Mouse (Mus musculus) ovary, postnatal 10 days (tissue): ENCODE measurements around the gene Dusp28.
A peak's percentile ranks its signal among the peaks of the same experiment; 100 is the strongest.

ENCODE experiments used
- DNase-seq: peaks from one replicate; pipeline ENCODE4 v3.0.0; 2022; ENCODE audit warnings: low spot score

Gene Dusp28

DNA sequence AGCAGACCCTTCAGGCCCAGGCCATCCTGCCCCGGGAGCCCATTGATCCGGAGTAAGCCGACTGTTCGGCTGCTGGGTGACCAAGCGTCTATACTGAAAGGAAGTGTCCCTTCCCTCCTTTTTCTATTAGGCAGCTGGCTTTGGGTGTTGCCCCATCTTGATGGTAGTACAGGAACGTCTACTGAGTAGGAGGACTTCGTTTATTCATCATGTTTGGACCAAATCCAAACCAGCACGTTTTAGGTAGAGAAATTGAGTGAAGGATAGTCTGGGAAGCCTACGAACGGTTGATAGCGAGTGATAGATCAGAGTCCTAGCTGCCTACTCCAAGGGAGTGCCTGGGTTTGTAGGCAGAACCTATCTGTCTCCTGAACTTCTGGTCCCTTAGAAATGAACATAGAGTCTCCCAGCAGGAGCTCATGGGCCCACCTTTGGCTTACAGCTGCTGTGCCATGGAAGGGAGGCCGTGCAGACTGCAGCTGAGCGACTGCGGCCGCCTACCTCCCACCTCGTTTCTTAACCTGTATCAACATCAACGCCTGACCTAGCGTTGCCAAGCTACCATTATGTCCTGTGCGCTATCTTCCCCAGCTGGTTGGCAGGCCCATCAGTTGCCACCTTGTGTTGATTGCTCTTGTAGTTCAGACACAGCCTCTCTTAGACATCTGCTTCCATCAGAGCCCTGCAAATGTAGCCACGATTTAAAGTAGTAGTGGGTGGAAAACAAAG lies 1.0 kb downstream of the Dusp28 start:
- DNase-seq = no peak

DNA sequence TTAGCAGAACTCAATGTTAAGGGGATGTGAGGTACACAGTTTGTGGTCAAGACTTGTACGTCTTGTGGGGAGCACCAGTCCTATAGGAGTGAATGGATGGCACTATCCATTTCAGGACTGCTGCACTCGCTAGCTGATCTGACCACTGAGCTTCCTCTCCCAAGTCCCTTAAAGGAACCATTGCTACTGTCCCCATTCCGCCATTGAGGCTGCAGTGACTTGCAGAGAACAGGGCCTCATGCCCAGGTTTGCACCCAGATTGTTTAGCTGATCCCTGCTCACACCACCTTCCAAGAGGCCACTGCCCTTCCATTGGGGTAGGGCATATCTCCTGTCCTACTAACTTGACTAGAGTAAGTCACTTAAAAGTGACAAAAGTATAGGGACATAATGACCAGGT lies 1.9 kb downstream of the Dusp28 start:
- DNase-seq = no peak

DNA sequence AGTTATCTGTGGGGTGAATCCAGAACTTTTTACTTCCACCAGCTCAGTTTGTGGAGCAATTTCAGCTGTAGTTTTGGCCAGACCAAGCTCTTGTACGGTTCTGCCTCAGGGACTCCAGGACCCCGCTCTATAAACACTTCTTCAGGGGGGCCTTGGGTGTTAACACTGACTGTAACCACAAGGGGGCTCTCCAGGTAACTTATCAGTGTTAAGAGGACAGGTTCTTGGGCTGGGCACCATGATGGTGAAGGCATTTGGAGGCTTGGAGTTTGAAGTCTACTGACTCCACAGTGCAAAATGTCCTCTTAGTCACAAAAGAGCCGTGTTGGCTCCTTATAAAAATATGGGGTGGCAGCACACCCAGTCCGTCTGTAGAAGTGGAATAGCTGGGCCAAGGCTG lies 2.3 kb downstream of the Dusp28 start:
- DNase-seq = no peak

DNA sequence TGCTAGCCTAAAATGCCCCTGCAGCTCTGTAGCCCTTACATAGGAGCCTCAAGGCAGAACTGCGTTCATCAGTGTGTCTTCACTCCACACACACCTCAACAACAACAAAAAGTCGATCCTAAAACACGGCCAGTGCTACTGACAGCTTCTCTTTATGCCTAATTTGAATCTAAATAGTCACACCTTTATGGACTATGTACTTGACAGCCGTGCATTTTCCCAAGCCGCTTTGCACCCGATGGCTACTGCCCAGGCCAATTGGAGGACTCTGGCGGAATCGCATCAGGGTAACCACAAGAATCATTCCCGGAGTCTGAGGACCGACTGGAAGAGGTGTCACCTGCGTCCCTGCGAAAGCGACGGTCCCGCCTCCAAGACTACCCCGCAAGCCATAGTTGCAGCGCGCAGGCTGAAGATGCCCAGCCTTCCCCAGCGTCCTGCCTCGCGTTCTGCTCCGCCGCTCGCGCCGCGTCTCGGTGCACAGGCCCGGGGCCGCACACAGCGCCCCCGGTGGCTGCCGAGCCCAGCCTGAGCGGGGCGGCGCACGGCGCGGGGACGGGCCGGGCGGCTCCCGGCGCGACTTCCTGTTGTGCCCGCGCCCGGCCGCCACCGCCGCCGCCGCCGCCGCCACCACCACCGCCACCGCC lies 3.6 kb downstream of the Dusp28 start, which contains the start of gene Rnpepl1:
TSS of gene Rnpepl1 (plus strand) at position 545 of the 647 bp plus-strand sequence.
- DNase-seq = peak; percentile 39

DNA sequence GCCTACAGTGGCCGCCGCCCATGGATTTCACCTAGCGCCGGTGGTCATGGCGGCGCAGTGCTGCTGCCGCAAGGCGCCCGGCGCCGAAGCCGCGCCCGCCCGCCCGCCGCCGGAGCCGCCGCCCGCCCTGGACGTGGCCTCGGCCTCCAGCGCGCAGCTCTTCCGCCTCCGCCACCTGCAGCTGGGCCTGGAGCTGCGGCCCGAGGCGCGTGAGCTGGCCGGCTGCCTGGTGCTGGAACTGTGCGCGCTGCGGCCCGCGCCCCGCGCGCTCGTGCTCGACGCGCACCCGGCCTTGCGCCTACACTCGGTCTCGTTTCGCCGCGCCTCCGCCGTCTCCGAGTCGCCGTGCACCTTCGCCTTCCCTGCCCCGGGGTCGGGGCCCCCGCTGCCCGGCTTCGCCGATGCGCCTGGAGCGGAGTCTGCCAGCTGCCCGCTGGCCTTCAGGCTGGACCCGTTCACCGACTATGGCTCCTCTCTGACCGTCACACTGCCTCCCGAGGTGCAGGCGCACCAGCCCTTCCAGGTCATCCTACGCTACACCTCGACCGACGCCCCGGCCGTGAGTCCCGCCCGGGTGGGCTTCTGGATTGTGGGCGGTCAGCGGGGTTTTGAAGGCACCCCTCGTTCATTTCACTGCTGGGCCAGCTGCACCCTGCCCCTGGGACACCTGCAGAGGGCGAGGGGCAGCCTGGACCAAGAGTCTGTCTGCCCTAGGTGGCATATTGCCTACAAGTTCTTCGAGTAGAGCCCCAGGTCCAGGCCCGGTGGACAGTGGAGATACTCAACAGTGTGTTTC lies 4.3 kb downstream of the Dusp28 start:
- DNase-seq = peak; percentile 41

GRCm38 (mm10) chr1:92911721-92912138 lies 4.9 kb downstream of the Dusp28 start:
- DNase-seq = no peak

DNA sequence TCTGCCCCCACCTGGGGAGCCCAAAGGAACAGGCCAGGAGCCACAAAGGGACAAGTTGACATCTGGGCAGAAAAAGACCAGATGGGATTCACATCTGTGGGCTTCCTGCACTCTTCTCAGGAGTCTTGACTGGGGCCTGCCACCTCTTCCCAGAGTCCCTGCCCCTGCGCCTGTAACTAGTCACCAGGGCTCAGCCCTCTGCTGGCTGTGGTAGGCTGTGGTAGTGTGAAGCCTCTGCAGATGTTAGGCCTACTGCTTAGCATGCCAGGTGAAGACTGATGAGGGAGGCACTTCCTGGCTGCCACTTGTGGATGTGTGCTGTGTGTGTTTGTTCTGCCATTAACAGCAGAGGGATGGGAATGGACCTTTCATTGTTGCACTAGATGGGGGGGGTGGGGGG lies 5.5 kb downstream of the Dusp28 start:
- DNase-seq = no peak

DNA sequence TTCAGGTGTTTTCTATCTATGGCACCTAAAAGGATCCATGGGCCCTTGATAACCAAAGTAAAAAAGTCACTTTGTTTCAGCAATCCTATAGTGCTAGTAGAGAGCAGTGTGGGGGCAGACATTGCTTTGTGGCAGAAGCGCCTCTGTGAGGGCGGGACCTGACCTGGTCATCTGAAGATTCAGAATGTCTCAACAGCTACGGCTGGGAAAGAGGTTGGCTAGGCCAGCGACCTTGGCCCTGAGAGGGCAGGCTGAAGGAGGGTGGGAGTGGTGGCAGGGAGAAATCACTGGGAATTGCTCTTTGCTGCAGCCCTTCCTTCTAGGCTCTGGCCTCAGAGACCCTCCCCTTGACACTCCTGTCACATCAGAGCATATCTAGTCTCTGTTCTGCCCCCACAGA lies 7.5 kb downstream of the Dusp28 start:
- no peak for DNase-seq

- no peak for DNase-seq
Measured at GRCm38 (mm10) chr1:92914993-92915392, 8.2 kb downstream of the Dusp28 start.

GRCm38 (mm10) chr1:92916725-92917124 lies 9.9 kb downstream of the Dusp28 start:
- no peak for DNase-seq

DNA sequence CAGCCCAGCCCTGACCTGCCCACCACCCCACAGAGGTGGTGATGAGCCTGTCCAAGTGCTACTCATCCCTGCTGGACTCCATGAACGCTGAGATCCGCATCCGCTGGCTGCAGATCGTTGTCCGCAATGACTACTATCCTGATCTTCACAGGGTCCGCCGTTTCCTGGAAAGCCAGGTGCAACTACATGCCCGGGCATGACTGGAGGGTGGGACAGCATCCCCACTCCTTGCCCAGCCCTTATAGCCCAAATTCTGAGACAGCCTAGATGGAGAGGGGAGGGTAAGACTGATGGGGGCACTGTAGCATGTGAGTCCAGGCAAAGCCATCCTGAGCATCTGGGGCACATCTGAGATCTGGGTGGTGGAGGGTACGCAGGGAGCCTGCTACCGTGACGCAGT lies 12.4 kb downstream of the Dusp28 start:
- no peak for DNase-seq

DNA sequence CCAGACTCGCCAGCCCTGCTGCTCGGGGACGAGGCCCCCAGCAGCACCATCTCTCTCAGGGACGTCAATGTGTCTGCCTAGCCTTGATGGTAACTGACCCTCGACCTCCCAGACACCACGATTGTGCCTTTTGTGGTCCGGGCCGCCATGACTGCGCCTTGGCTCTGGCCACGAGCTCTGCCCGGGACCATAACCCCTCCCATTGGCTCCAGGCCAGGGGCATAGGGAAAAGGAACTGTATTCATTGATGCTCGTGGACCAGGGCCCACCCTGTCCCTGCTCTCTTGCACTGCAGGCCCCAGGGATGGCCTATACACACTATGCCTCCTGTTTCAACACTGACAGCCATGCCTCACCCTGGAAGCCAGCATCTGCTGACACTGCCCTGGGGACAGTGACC lies 13.0 kb downstream of the Dusp28 start:
- no peak for DNase-seq

DNA sequence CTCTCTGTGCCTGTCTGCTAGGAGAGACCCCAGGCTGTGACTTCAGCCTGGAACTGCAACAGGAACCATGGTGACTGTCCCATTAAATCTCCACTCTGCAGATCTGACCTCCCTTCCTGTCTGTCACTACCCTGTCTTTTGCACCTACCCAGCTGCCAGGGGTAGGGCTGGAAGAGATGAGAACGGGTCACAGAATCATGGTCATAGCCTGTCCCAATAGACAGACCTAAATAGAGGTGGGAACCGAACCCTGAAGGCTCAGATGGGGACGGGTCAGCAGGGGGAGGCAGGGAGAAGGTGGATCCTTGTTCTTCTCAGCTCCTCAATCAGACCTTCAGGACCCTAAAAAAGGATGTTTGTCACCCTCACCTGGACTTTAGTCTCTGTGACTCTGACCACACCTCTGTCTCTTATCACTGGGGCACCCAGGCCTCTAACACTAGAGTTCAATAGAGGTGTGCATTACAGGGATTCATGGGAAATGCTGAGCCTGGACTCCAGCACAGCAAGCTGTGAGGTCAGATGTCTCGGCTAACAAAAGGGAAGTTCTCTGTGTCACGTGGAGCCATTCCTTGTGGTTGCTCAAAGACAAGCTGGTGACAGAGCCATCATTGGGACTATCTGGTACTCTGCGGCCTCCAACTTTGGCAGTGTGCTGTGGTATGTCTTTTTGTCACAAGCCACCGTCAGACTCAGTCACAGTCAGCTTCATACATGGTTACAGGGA lies 13.9 kb downstream of the Dusp28 start:
- no peak for DNase-seq

DNA sequence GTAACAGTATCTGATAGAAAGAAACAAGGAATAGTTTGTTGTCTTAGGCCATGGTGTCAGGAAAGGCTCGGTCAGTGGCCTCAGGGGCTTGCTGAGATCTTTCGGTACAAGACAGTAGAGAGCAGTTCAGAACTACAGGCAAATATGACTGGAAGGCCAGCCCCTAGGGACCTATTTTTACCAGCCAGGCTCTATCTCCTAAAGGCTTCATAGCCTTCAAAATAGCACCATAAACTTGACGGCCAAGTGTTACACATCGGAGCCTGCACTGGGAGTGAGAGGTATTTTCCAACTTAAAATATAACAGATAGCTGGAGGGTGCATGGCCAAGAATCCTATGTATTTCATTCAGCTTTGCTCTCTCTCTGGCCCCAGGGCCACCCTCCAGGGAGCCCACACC lies 14.7 kb downstream of the Dusp28 start:
- no peak for DNase-seq

- no peak for DNase-seq
Measured at GRCm38 (mm10) chr1:92930171-92930706, 23.5 kb downstream of the Dusp28 start.

GRCm38 (mm10) chr1:92933611-92934010 lies 26.8 kb downstream of the Dusp28 start:
- DNase-seq = no peak

DNA sequence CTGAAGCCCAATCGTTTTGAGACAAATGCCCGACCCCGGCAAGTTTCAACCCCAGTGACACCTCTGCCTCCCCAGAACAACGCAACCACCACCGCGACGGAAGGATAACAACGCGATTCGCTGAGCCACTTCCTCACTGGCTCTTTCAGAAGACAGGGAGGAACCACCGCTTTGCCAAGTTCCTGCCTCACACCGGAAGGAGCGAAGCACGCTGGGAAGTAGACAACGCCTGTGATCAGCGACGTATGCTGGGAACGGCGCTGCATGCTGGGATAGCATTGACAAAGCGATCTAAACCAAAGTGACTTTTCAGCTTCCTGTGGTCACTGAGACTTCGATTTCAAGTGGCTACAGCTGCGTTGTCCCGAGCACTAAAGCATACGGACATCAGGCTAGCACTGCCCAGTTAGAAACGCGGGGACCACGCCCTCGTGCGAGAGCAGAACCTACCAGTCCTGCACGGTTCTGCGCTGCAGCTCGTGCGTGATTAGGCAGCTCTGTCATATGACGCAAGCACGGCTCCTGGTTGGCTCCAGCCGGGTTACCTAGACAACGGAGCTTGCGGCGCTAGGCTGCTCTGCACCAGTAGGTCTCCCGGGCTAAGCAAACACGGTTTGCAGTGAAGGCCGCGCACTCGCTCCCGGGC lies 27.5 kb downstream of the Dusp28 start, which contains the start of gene Capn10:
TSS of gene Capn10 (plus strand) at position 195 of the 646 bp plus-strand sequence.
- peak; percentile 85 for DNase-seq

GRCm38 (mm10) chr1:92935054-92935962 lies 28.5 kb downstream of the Dusp28 start:
- no peak for DNase-seq

DNA sequence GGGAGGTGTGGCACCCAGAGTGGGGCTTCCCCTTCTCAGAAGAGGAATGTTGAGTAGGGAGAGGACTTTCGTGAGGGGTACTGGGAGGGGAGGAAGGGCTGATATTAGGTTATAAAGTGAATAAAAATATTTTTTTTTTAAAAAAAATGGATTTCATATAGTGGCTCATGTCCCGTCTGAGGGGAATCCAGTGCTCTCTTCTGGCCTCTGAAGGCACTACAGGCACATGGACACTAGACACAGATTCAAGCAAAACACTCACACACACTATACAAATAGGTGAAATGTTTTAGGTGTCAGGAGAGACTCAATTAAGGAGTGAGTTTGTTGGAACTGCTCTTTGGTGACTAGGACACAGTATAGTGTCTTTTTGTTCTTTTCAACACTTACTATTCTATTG lies 29.2 kb downstream of the Dusp28 start:
- DNase-seq = no peak

GRCm38 (mm10) chr1:92936467-92936866 lies 29.7 kb downstream of the Dusp28 start:
- DNase-seq = no peak
